Mouse (Mus musculus) heart, embryonic 13.5 days (tissue): ENCODE results near the gene Olfr329-ps. TPM values are rescaled to one million over a fixed set of nuclear protein-coding genes. Genes with fewer than 3 reads are reported as not detected.
"Not testable (repeated sequence)": the region's sequence is repeated elsewhere in the genome, so short reads cannot be mapped to it uniquely, and the experiment has no call there.

Source experiments
- ATAC-seq: fragments of 200-750 bp; cut with Nextera tagmentation; 2 replicates; pipeline ENCODE4 v1.8.0; 2017; ENCODE audit warnings: moderate TSS enrichment; ENCODE audit not compliant: insufficient number of reproducible peaks, low FRiP score, low TSS enrichment; ENCODE audit errors: extremely low read depth
- H3K27ac ChIP-seq: fragments of 300-500 bp; sonication (generic); replicated peaks from 2 replicates; pipeline ENCODE4 v1.5.1; 2015; ENCODE audit warnings: moderate library complexity, mild to moderate bottlenecking, inconsistent platforms
- H3K27me3 ChIP-seq: fragments of 300-500 bp; sonication (generic); replicated peaks from 2 replicates; pipeline ENCODE4 v1.6.1; 2015; ENCODE audit warnings: mild to moderate bottlenecking, inconsistent platforms
- H3K36me3 ChIP-seq: fragments of 300-500 bp; sonication (generic); 2 replicates; pipeline ENCODE4 v1.6.1; 2015; ENCODE audit warnings: mild to moderate bottlenecking, inconsistent platforms
- H3K4me1 ChIP-seq: fragments of 300-500 bp; sonication (generic); 2 replicates; pipeline ENCODE4 v1.6.1; 2015; ENCODE audit warnings: inconsistent platforms
- H3K4me2 ChIP-seq: fragments of 300-500 bp; sonication (generic); 2 replicates; pipeline ENCODE4 v1.6.1; 2015; ENCODE audit warnings: inconsistent platforms, mild to moderate bottlenecking, moderate library complexity
- H3K4me3 ChIP-seq: fragments of 300-500 bp; sonication (generic); 2 replicates; pipeline ENCODE4 v1.5.1; 2015; ENCODE audit warnings: moderate library complexity, mild to moderate bottlenecking, inconsistent platforms
- H3K9ac ChIP-seq: fragments of 300-500 bp; sonication (generic); 2 replicates; pipeline ENCODE4 v1.6.1; 2015; ENCODE audit warnings: inconsistent platforms, mild to moderate bottlenecking, moderate library complexity
- H3K9me3 ChIP-seq: fragments of 300-500 bp; sonication (generic); 2 replicates; pipeline ENCODE4 v1.6.1; 2016; ENCODE audit warnings: inconsistent platforms
- WGBS: fragments of 180-500 bp; shearing (Covaris S2); methylation state at CpG from one replicate; pipeline ENCODE4 v1.1.7; 2015; ENCODE audit warnings: mixed read lengths; 5-methylcytosine and 5-hydroxymethylcytosine counted together
- polyA plus RNA-seq: library from polyadenylated mRNA; unstranded; fragments of >200 nt; fragmentation: Nextera tagmentation; extraction: Ambion mirVana; gene quantifications from 2 replicates; pipeline ENCODE4 v1.2.1, GENCODE M21; 2015

Olfr329-ps gene
- polyA plus RNA-seq: not detected in 2 replicates

DNA sequence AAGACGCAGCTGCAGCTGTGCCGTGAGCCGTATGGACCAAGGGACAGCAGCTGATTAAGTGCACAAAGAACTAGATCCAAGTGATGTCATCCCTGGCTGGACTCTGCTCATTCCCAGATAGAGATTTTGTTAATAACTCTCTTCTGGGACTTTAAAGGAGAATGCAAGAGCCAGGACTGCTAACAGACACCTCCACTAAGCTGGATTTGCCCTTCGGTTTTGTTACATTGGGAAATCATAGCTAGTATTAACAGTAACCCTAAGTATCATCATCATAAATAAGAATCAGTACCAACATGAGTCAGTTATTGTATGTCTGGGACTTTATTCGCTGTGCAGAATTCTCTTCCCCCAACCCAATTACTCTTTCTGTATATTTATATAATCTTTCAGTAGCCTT lies at the start of gene Olfr329-ps:
TSS of gene Olfr329-ps (minus strand) at position 101 of the 400 bp plus-strand sequence.
- Histone ChIP-seq H3K9ac (no peak within 1 kb of the TSS), H3K36me3 (no peaks in the 10 kb centered on the region), H3K4me2 (no peak within 1 kb of the TSS), H3K4me1 (no peaks in the 10 kb centered on the region), H3K27me3 (no peaks in the 10 kb centered on the region), H3K27ac (no peak within 1 kb of the TSS), H3K4me3 (no peak within 1 kb of the TSS), H3K9me3 (no peaks in the 10 kb centered on the region; the same call in 1 of the 2 replicates)
- WGBS: 68% methylated on average over 5 of the region's 5 CpGs
- no peak for ATAC-seq

DNA sequence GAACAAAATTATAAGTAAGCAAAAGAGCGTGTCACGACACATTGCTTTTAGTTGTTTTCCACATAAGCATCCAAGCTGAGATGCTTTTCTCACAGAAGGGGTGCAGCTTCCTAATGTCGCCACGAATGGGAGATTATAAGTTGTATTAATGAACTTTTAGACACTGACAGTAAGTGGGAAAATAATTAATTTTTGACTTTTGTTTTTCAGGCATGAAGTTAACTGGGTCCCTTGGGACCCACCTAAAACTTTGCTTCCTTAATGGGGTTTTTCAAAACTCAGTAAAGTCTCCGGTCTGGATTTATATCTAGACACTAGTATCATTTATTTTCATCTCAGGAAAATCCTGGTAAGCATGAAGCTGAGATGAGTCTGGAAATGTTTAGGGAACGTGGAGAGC lies 48.6 kb upstream of the Olfr329-ps start, which contains the start of gene Olfr324:
TSS of gene Olfr324 (plus strand) at position 301 of the 400 bp plus-strand sequence.
- H3K9me3 ChIP-seq: no peaks in the 10 kb centered on the region
- H3K4me2 ChIP-seq: no peak within 1 kb of the TSS
- H3K36me3 ChIP-seq: no peaks in the 10 kb centered on the region
- H3K27me3 ChIP-seq: no peaks in the 10 kb centered on the region
- H3K9ac ChIP-seq: no peak within 1 kb of the TSS
- no peak within 1 kb of the TSS for H3K27ac ChIP-seq
- ATAC-seq: no peak
- WGBS: 78% methylated on average over 6 of the region's 6 CpGs
- H3K4me1 ChIP-seq: no peaks in the 10 kb centered on the region
- no peak within 1 kb of the TSS for H3K4me3 ChIP-seq

DNA sequence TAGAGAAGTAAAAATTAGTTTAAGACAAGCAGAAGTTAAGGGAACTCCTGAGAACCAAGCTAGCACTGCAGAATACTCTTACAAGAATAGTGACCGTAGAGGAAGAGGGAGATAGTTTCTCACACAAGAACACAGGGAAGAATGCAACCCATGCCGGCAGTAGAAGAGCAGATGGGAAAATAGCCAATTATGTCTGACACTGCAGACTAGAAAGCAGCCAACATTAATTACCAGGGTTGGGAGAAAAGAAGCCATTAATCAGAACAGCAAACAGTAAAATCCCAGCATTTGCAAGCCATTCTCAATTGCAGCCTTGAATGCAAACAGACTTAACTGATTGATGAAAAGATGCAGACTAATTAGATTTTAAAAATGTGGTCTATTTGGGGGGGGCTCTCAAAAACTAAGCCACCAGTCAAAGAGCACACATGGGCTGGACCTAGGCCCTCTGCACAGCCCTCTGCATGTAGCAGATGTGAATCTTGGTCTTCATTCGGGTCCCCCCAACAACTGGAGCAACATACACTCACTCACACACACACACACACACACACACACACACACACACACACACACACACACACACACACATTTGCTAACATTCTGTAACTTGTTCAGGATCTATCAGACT lies 42.5 kb upstream of the Olfr329-ps start:
- no peak overlapping the region for H3K4me2 ChIP-seq
- no peak for ATAC-seq
- H3K36me3 ChIP-seq: no peaks in the 10 kb centered on the region
- no peaks in the 10 kb centered on the region for H3K9me3 ChIP-seq
- no peak overlapping the region for H3K27ac ChIP-seq
- no peaks in the 10 kb centered on the region for H3K27me3 ChIP-seq
- no peaks in the 10 kb centered on the region for H3K4me1 ChIP-seq
- no peak overlapping the region for H3K9ac ChIP-seq
- H3K4me3 ChIP-seq: no peak overlapping the region
- 56% methylated on average over 3 of the region's 3 CpGs for WGBS

DNA sequence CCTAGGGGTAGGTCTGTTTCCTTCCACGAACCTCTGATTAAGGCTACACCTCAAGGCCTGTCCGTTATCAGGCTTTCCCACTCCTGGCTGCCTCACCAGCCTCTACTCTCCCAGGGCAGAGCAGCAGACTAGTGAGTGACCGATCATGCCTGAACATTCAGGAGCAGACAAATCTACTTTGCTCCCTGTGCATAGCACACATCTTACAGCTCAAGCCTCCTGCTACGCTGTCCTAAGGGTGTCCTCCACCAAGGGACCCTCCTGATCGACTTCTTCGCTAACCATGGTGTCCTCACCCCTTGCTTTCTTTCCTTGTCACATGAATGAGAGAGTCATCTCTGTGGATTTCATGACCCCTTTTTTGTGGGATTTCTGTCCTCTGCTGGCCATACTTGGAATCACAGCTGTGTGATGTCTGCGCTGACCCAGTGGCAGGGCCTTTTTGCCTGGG lies 41.7 kb upstream of the Olfr329-ps start:
- 56% methylated on average over 7 of the region's 7 CpGs for WGBS
- ATAC-seq: no peak
- no peaks in the 10 kb centered on the region for H3K4me1 ChIP-seq
- H3K4me3 ChIP-seq: no peak overlapping the region
- peak overlapping the region; percentile 13; the same call in 1 of the 2 replicates for H3K4me2 ChIP-seq
- no peaks in the 10 kb centered on the region for H3K36me3 ChIP-seq
- no peak overlapping the region for H3K9ac ChIP-seq
- no peaks in the 10 kb centered on the region for H3K9me3 ChIP-seq
- no peaks in the 10 kb centered on the region for H3K27me3 ChIP-seq
- H3K27ac ChIP-seq: no peak overlapping the region

DNA sequence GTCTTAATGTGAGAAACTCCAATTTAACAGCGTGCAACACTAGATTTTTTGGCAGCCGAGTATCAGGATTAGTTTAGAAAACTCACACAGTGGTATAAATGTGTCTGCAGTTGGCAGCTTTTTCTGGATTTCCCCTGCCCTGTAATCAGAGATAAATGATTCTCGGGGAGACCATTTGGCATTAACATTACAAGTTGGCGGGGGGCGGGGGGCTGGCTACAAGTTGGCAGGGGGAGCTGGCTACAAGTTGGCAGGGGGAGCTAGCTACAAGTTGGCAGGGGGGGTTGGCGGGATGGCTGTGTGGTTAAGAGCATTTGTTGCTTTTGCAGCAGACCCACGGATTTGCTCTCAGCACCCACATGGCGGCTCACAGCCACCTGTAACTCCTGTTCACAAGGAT lies 32.4 kb upstream of the Olfr329-ps start:
- Histone ChIP-seq H3K4me3 (no peak overlapping the region), H3K9me3 (no peaks in the 10 kb centered on the region), H3K27me3 (no peaks in the 10 kb centered on the region), H3K4me1 (no peaks in the 10 kb centered on the region), H3K9ac (no peak overlapping the region), H3K4me2 (no peak overlapping the region), H3K27ac (no peak overlapping the region), H3K36me3 (no peaks in the 10 kb centered on the region)
- no peak for ATAC-seq
- WGBS: 66% methylated on average over 8 of the region's 8 CpGs

DNA sequence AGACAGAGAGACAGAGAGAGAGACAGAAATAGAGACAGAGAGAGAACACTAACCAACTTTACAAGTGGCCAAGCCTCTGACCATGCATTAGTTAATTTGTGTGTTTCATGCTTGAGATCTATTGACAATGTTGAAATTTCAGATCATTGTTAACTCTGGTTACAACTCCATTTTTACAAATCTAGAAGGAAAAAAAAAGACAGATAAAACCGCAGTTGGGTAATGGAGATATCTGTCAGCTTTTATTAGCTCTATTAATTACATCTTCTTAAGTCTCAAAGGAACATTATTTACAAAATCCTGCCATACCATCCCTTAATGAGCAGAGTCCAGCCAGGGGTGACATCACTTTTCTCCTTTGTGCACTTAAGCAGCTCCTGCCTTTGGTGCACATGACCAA lies 31.2 kb upstream of the Olfr329-ps start, which contains the start of gene Olfr325:
TSS of gene Olfr325 (plus strand) at position 301 of the 400 bp plus-strand sequence.
- 67% methylated on average over 1 of the region's 1 CpGs for WGBS
- no peak within 1 kb of the TSS for H3K27ac ChIP-seq
- H3K36me3 ChIP-seq: no peaks in the 10 kb centered on the region
- H3K4me1 ChIP-seq: no peaks in the 10 kb centered on the region
- no peak within 1 kb of the TSS for H3K4me3 ChIP-seq
- no peaks in the 10 kb centered on the region for H3K9me3 ChIP-seq
- no peak for ATAC-seq
- H3K4me2 ChIP-seq: no peak within 1 kb of the TSS
- no peak within 1 kb of the TSS for H3K9ac ChIP-seq
- no peaks in the 10 kb centered on the region for H3K27me3 ChIP-seq

DNA sequence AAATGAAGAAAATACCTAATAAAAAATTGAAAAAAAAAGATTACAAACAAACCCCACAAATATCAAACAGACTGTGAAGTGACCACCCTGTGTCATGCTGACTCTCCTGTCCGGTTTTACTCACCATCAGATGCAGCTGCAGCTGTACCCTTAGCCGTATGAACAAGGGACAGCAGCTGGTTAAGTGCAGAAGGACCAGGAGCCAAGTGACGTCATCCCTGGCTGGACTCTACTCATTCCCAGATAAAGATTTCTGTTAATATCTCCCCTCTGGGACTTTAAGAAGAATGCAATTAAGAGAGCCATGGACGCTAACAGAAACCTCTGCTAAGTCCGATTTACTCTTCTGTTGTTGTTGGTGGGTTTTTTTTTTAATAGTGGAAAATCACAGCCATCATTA lies 24.2 kb upstream of the Olfr329-ps start, which contains the start of gene Olfr224:
TSS of gene Olfr224 (minus strand) at position 149 of the 400 bp plus-strand sequence.
- Histone ChIP-seq H3K4me3 (no peak within 1 kb of the TSS), H3K27me3 (no peaks in the 10 kb centered on the region), H3K4me1 (no peaks in the 10 kb centered on the region), H3K4me2 (no peak within 1 kb of the TSS), H3K9ac (no peak within 1 kb of the TSS), H3K36me3 (no peaks in the 10 kb centered on the region), H3K9me3 (no peaks in the 10 kb centered on the region), H3K27ac (no peak within 1 kb of the TSS)
- WGBS: 54% methylated on average over 5 of the region's 5 CpGs
- ATAC-seq: no peak

DNA sequence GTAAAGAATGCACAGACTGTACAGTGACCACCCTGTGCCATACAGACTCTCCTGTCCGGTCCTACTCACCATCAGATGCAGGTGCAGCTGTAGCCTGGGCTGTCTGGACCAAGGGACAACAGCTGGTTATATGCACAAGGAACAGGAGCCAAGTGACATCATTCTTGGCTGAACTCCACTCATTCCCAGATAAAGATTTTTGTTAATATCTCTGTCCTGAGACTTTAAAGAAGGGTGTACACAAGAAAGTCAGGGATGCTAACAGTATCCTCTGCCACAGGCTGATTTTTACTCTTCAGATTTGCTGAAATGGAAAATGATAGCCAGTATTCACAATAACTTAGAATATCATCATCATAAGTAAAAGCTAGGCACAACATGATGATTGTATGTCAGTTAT lies 9.3 kb upstream of the Olfr329-ps start, which contains the start of gene Olfr328:
TSS of gene Olfr328 (minus strand) at position 101 of the 400 bp plus-strand sequence.
- no peak within 1 kb of the TSS for H3K9ac ChIP-seq
- no peak for ATAC-seq
- H3K4me3 ChIP-seq: no peak within 1 kb of the TSS
- no peak within 1 kb of the TSS for H3K4me2 ChIP-seq
- no peak within 1 kb of the TSS for H3K27ac ChIP-seq
- H3K27me3 ChIP-seq: peaks cover 2% of the 10 kb centered on the region; the same call in 1 of the 2 replicates
- H3K36me3 ChIP-seq: no peaks in the 10 kb centered on the region
- no peaks in the 10 kb centered on the region for H3K4me1 ChIP-seq
- no peaks in the 10 kb centered on the region for H3K9me3 ChIP-seq
- 61% methylated on average over 1 of the region's 1 CpGs for WGBS

DNA sequence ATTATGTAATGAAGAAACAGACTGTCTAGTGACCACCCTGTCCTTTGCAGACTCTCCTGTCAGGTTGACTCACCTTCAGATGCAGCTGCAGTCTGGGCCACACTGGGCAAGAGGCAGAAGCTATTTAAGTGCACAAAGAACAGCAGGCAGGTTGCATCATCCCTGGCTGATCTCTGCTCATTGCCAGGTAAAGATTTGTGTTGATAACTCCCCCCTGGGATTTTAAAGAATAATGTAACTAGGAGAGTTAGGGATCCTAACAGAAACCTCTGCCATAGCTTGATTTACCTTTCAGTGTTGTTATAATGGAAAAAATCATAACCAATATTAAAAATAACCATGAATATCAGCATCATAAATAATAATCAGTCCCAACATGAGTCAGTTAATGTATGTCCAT lies 11.5 kb downstream of the Olfr329-ps start, which contains the start of gene Olfr330:
TSS of gene Olfr330 (minus strand) at position 101 of the 400 bp plus-strand sequence.
- not testable (repeated sequence) for H3K36me3 ChIP-seq, H3K4me3 ChIP-seq, H3K27me3 ChIP-seq, H3K9me3 ChIP-seq, ATAC-seq, H3K27ac ChIP-seq, H3K4me2 ChIP-seq, H3K9ac ChIP-seq, H3K4me1 ChIP-seq

DNA sequence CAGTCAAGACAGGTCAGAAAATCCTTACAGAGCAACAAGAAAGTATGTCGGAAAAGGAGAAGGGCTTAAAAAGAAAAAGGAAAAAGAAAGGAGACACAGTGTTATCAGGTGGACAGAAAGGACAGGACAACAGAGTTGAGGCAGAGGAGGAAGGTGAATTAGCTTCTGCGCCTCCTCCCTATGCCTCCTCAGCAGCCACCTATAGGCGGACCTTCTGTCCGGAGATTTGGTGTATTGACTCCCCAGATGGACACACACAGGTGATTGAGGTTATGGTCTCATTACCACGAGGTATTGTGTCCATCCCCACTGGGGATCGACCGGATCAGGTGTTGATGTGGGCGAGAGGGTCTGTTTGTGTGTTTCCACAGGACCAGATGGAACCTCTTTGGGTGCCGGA lies 26.5 kb downstream of the Olfr329-ps start:
- ATAC-seq, H3K36me3 ChIP-seq, H3K4me3 ChIP-seq, H3K4me1 ChIP-seq, H3K27me3 ChIP-seq, H3K9me3 ChIP-seq, H3K4me2 ChIP-seq, H3K9ac ChIP-seq, H3K27ac ChIP-seq: not testable (repeated sequence)
- 84% methylated on average over 7 of the region's 9 CpGs for WGBS

DNA sequence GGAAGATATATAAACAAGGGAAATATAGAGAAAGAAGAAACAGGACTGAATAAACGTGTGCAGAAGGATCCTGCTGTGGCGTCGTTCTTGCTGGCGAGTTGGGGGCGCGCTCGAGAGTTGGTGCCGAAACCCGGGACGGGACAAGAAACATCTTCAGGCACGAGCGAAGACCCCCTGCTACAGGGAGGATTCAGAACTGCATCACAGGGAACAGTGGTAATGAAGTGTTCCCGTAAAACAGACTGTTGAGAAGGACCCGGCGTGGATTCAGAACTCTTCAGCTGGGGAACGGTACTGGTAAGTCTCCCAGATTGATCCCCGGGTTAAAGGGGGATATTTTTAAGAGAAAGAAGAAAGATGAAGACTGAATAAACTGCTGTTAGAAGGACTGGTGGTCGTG lies 27.3 kb downstream of the Olfr329-ps start:
- not testable (repeated sequence) for ATAC-seq, H3K36me3 ChIP-seq, H3K9ac ChIP-seq, H3K9me3 ChIP-seq, H3K4me2 ChIP-seq, H3K27ac ChIP-seq, H3K27me3 ChIP-seq, H3K4me3 ChIP-seq, H3K4me1 ChIP-seq
- WGBS: 83% methylated on average over 17 of the region's 18 CpGs

DNA sequence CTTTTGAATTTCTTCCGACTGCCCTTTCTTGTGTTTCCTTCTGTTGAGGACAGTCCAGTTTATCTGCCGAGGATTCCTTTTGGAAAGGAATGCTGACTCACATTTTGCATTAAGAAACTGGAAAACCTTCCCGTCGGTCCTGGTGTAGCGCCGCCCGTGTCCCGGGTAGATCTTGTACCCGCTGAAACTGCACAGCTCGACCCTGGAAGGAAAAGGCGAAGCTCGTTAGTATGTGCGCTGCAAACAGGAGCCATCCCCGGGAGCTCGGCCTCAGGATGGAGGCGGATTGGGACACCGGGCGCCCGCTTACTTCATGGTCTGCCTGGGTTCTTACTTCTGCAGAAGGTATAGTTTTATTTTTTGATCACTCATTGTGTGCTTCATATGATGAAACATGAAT lies 37.2 kb downstream of the Olfr329-ps start:
- H3K9ac ChIP-seq, H3K9me3 ChIP-seq, ATAC-seq, H3K36me3 ChIP-seq, H3K27ac ChIP-seq, H3K4me2 ChIP-seq, H3K4me1 ChIP-seq, H3K27me3 ChIP-seq, H3K4me3 ChIP-seq: not testable (repeated sequence)
- WGBS: 77% methylated on average over 19 of the region's 19 CpGs
